Mouse (Mus musculus): Measurements from ENCODE around the gene Mapt.

- TF ChIP-seq CTCF (IDR thresholded peaks at IDR 0.05) (no peak), POLR2A (IDR thresholded peaks at IDR 0.05; ENCODE audit: insufficient read depth, low read depth, low read length) (no peak), EP300 (IDR thresholded peaks at IDR 0.05; ENCODE audit: insufficient read depth, low read depth, low read length) (no peak)
Measured at GRCm38 (mm10) chr11:104334946-104335345, 103.8 kb downstream of the Mapt start.
